Mouse (Mus musculus) spleen, adult 18-20 months (tissue): ENCODE data around the gene Spata25.

Experiments used
- DNase-seq, 2 experiments: peaks; one replicate each; pipeline ENCODE4 v3.0.0; 2022; ENCODE audit warnings: mixed read lengths in 2 of 2

Spata25 gene

GRCm38 (mm10) chr2:164850061-164850460, 21.7 kb upstream of the Spata25 start:
- DNase-seq: no peak

GRCm38 (mm10) chr2:164845782-164846181, 17.4 kb upstream of the Spata25 start:
- no peak for DNase-seq

- DNase-seq: no peak
Measured at GRCm38 (mm10) chr2:164835164-164835563, 6.8 kb upstream of the Spata25 start.

GRCm38 (mm10) chr2:164834531-164834930, 6.2 kb upstream of the Spata25 start:
- no peak for DNase-seq

GRCm38 (mm10) chr2:164833314-164833959, 5.1 kb upstream of the Spata25 start, which contains the start of gene Neurl2:
TSS of gene Neurl2 (minus strand) at chr2:164833456.
- peak; percentile 77 to 84 for DNase-seq

- DNase-seq: peak; percentile 73 to 80
Measured at GRCm38 (mm10) chr2:164832748-164833301, 4.5 kb upstream of the Spata25 start, which contains the start of gene Ctsa. TSS of gene Ctsa (plus strand) at chr2:164832873.

- no peak for DNase-seq
Measured at GRCm38 (mm10) chr2:164832032-164832747, 3.9 kb upstream of the Spata25 start.

GRCm38 (mm10) chr2:164831029-164831428, 2.7 kb upstream of the Spata25 start:
- no peak for DNase-seq

- DNase-seq: no peak
Measured at GRCm38 (mm10) chr2:164829090-164829489, 753 bp upstream of the Spata25 start.

- DNase-seq: no peak
Measured at GRCm38 (mm10) chr2:164827146-164827850, 1.0 kb downstream of the Spata25 start.

GRCm38 (mm10) chr2:164825521-164825920, 2.8 kb downstream of the Spata25 start:
- no peak for DNase-seq

- DNase-seq: no peak
Measured at GRCm38 (mm10) chr2:164823969-164824368, 4.4 kb downstream of the Spata25 start.

- no peak for DNase-seq
Measured at GRCm38 (mm10) chr2:164823181-164823585, 5.2 kb downstream of the Spata25 start.

GRCm38 (mm10) chr2:164822636-164823165, 5.6 kb downstream of the Spata25 start, which contains the start of gene Zswim1:
TSS of gene Zswim1 (plus strand) at chr2:164822686.
- peak; percentile 97 to 100 for DNase-seq

- DNase-seq: no peak
Measured at GRCm38 (mm10) chr2:164821060-164821459, 7.3 kb downstream of the Spata25 start.

GRCm38 (mm10) chr2:164817703-164818102, 10.6 kb downstream of the Spata25 start:
- DNase-seq: no peak

- DNase-seq: no peak
Measured at GRCm38 (mm10) chr2:164817206-164817605, 11.1 kb downstream of the Spata25 start.

GRCm38 (mm10) chr2:164815821-164816220, 12.5 kb downstream of the Spata25 start:
- no peak for DNase-seq

- DNase-seq: no peak
Measured at GRCm38 (mm10) chr2:164815348-164815747, 13.0 kb downstream of the Spata25 start.

- no peak for DNase-seq
Measured at GRCm38 (mm10) chr2:164813557-164813956, 14.8 kb downstream of the Spata25 start.

- DNase-seq: no peak
Measured at GRCm38 (mm10) chr2:164806614-164807013, 21.7 kb downstream of the Spata25 start.

GRCm38 (mm10) chr2:164805332-164805718, 23.0 kb downstream of the Spata25 start:
- DNase-seq: no peak
